Mouse (Mus musculus) limb, embryonic 11.5 days (tissue): ENCODE measurements around the gene Trim17. TPM values are rescaled to one million over a fixed set of nuclear protein-coding genes. Genes with fewer than 3 reads are reported as not detected.

Source experiments
- ATAC-seq: fragments of 200-750 bp; cut with Nextera tagmentation; 2 replicates; pipeline ENCODE4 v1.8.0; 2017; ENCODE audit warnings: low read depth; ENCODE audit not compliant: insufficient number of reproducible peaks, low FRiP score, low TSS enrichment
- DNase-seq: peaks from one replicate; pipeline ENCODE4 v3.0.0-alpha.2; 2015; ENCODE audit warnings: low spot score
- H3K27ac ChIP-seq: fragments of 300-500 bp; sonication (generic); replicated peaks from 2 replicates; pipeline ENCODE4 v1.5.1; 2014; ENCODE audit warnings: low read depth, mild to moderate bottlenecking, low read length
- H3K27me3 ChIP-seq: fragments of 300-500 bp; sonication (generic); 2 replicates; pipeline ENCODE4 v1.6.1; 2014; ENCODE audit warnings: mild to moderate bottlenecking, low read length, mixed read lengths; ENCODE audit not compliant: control insufficient read depth, insufficient read depth
- H3K36me3 ChIP-seq: fragments of 300-500 bp; sonication (generic); 2 replicates; pipeline ENCODE4 v1.6.1; 2014; ENCODE audit warnings: mild to moderate bottlenecking, low read length, moderate library complexity, mixed read lengths; ENCODE audit not compliant: control insufficient read depth, insufficient read depth
- H3K4me1 ChIP-seq: fragments of 300-500 bp; sonication (generic); 2 replicates; pipeline ENCODE4 v1.6.1; 2014; ENCODE audit warnings: low read length, mixed read lengths; ENCODE audit not compliant: control insufficient read depth, insufficient read depth
- H3K4me2 ChIP-seq: fragments of 300-500 bp; sonication (generic); 2 replicates; pipeline ENCODE4 v1.6.1; 2014; ENCODE audit warnings: low read depth, mild to moderate bottlenecking, moderate library complexity; ENCODE audit not compliant: severe bottlenecking
- H3K4me3 ChIP-seq: fragments of 300-500 bp; sonication (generic); 2 replicates; pipeline ENCODE4 v1.5.1; 2014; ENCODE audit warnings: low read depth, low read length
- H3K9ac ChIP-seq: fragments of 300-500 bp; sonication (generic); 2 replicates; pipeline ENCODE4 v1.6.1; 2014; ENCODE audit warnings: mild to moderate bottlenecking, low read length
- H3K9me3 ChIP-seq: fragments of 300-500 bp; sonication (generic); 2 replicates; pipeline ENCODE4 v1.6.1; 2016; ENCODE audit warnings: low read length; ENCODE audit not compliant: control insufficient read depth
- WGBS: fragments of 180-500 bp; shearing (Covaris S2); extraction: QIAGEN DNeasy Blood & Tissue Kit; methylation state at CpG from one replicate; pipeline ENCODE4 v1.1.7; 2014; 5-methylcytosine and 5-hydroxymethylcytosine counted together
- polyA plus RNA-seq: library from polyadenylated mRNA; unstranded; fragments of >200 nt; fragmentation: Nextera tagmentation; extraction: Ambion mirVana; gene quantifications from 2 replicates; pipeline ENCODE4 v1.2.1, GENCODE M21; 2014

Trim17 gene
- polyA plus RNA-seq, 1 experiment from 2014 or later: 0.25 TPM

- Histone ChIP-seq H3K36me3 (peaks cover 16% of the 10 kb centered on the region), H3K9me3 (no peaks in the 10 kb centered on the region), H3K9ac (no peak overlapping the region), H3K4me1 (no peaks in the 10 kb centered on the region), H3K27ac (no peak overlapping the region), H3K4me3 (no peak overlapping the region), H3K27me3 (no peaks in the 10 kb centered on the region), H3K4me2 (no peak overlapping the region)
- 93% methylated on average over 3 of the region's 3 CpGs for whole genome bisulfite sequencing
- ATAC-seq (no peak), DNase-seq (no peak)
Measured at GRCm38 (mm10) chr11:58985299-58985917, 30.9 kb downstream of the Trim17 start.

- no peaks in the 10 kb centered on the region for H3K4me1 ChIP-seq
- WGBS: 93% methylated on average over 4 of the region's 4 CpGs
- H3K36me3 ChIP-seq: peaks cover 14% of the 10 kb centered on the region
- DNase-seq (no peak), ATAC-seq (no peak)
- H3K9me3 ChIP-seq: no peaks in the 10 kb centered on the region
- H3K27ac ChIP-seq: no peak overlapping the region
- H3K4me2 ChIP-seq: no peak overlapping the region
- peaks cover 5% of the 10 kb centered on the region; the same call in 1 of the 2 replicates for H3K27me3 ChIP-seq
- no peak overlapping the region for H3K9ac ChIP-seq
- no peak overlapping the region for H3K4me3 ChIP-seq
Measured at GRCm38 (mm10) chr11:58989166-58989565, 34.7 kb downstream of the Trim17 start.

GRCm38 (mm10) chr11:58990141-58990540 is 35.7 kb downstream of the Trim17 start:
- no peaks in the 10 kb centered on the region for H3K4me1 ChIP-seq
- H3K27ac ChIP-seq: no peak overlapping the region
- no peak for ATAC-seq

GRCm38 (mm10) chr11:58990794-58991193 is 36.3 kb downstream of the Trim17 start:
- Histone ChIP-seq H3K4me3 (no peak overlapping the region), H3K9me3 (no peaks in the 10 kb centered on the region), H3K9ac (no peak overlapping the region), H3K27ac (no peak overlapping the region), H3K36me3 (peaks cover 14% of the 10 kb centered on the region), H3K27me3 (peaks cover 15% of the 10 kb centered on the region), H3K4me1 (no peaks in the 10 kb centered on the region), H3K4me2 (no peak overlapping the region)
- no peak for ATAC-seq
- no peak for DNase-seq
- WGBS: 89% methylated on average over 9 of the region's 9 CpGs

More at GRCm38 (mm10) chr11:58990141-58990540, 35.7 kb downstream of the Trim17 start:
- peaks cover 12% of the 10 kb centered on the region for H3K27me3 ChIP-seq
- H3K9ac ChIP-seq: no peak overlapping the region
- H3K9me3 ChIP-seq: no peaks in the 10 kb centered on the region
- H3K4me3 ChIP-seq: no peak overlapping the region
- 91% methylated on average over 17 of the region's 17 CpGs for WGBS
- no peak overlapping the region for H3K4me2 ChIP-seq
- H3K36me3 ChIP-seq: peaks cover 14% of the 10 kb centered on the region
- no peak for DNase-seq

GRCm38 (mm10) chr11:58991911-58992310 is 37.4 kb downstream of the Trim17 start:
- Histone ChIP-seq H3K36me3 (peaks cover 12% of the 10 kb centered on the region; the same call in 1 of the 2 replicates), H3K4me1 (no peaks in the 10 kb centered on the region)
- 80% methylated on average over 3 of the region's 3 CpGs for WGBS

GRCm38 (mm10) chr11:58993091-58993670 is 38.7 kb downstream of the Trim17 start:
- ATAC-seq (no peak), DNase-seq (no peak)
- Histone ChIP-seq H3K9ac (no peak overlapping the region), H3K36me3 (peaks cover 7% of the 10 kb centered on the region; the same call in 1 of the 2 replicates), H3K27ac (no peak overlapping the region), H3K4me3 (no peak overlapping the region), H3K4me2 (no peak overlapping the region), H3K9me3 (no peaks in the 10 kb centered on the region), H3K27me3 (peaks cover 15% of the 10 kb centered on the region), H3K4me1 (no peaks in the 10 kb centered on the region)
- WGBS: 71% methylated on average over 6 of the region's 6 CpGs

More at GRCm38 (mm10) chr11:58991911-58992310, 37.4 kb downstream of the Trim17 start:
- DNase-seq (no peak), ATAC-seq (no peak)
- H3K9me3 ChIP-seq: no peaks in the 10 kb centered on the region
- H3K4me3 ChIP-seq: no peak overlapping the region
- H3K4me2 ChIP-seq: no peak overlapping the region
- no peak overlapping the region for H3K9ac ChIP-seq
- H3K27me3 ChIP-seq: peaks cover 15% of the 10 kb centered on the region
- H3K27ac ChIP-seq: no peak overlapping the region

- DNase-seq: peak; percentile 72
- Histone ChIP-seq H3K4me2 (peak overlapping the region; percentile 57), H3K27ac (no peak overlapping the region), H3K9me3 (no peaks in the 10 kb centered on the region), H3K4me1 (no peaks in the 10 kb centered on the region), H3K9ac (no peak overlapping the region; the same call in 1 of the 2 replicates), H3K4me3 (peak overlapping the region; percentile 27), H3K27me3 (peaks cover 15% of the 10 kb centered on the region), H3K36me3 (peaks cover 4% of the 10 kb centered on the region; the same call in 1 of the 2 replicates)
- ATAC-seq: peak; percentile 76; the same call in 1 of the 2 replicates
- 3% methylated on average over 35 of the region's 35 CpGs for WGBS
Measured at GRCm38 (mm10) chr11:58994337-58994826, 39.9 kb downstream of the Trim17 start.

- WGBS: 77% methylated on average over 9 of the region's 9 CpGs
- Histone ChIP-seq H3K4me1 (no peaks in the 10 kb centered on the region), H3K4me3 (no peak overlapping the region), H3K9me3 (no peaks in the 10 kb centered on the region), H3K4me2 (0 out of 2 replicates have a peak overlapping the region, but pooled peaks have one; percentile 57), H3K9ac (no peak overlapping the region), H3K27me3 (peaks cover 15% of the 10 kb centered on the region), H3K36me3 (peaks cover 4% of the 10 kb centered on the region; the same call in 1 of the 2 replicates), H3K27ac (no peak overlapping the region)
- ATAC-seq (no peak), DNase-seq (no peak)
Measured at GRCm38 (mm10) chr11:58995061-58995806, 40.7 kb downstream of the Trim17 start.
